In the genomic region with DNA sequence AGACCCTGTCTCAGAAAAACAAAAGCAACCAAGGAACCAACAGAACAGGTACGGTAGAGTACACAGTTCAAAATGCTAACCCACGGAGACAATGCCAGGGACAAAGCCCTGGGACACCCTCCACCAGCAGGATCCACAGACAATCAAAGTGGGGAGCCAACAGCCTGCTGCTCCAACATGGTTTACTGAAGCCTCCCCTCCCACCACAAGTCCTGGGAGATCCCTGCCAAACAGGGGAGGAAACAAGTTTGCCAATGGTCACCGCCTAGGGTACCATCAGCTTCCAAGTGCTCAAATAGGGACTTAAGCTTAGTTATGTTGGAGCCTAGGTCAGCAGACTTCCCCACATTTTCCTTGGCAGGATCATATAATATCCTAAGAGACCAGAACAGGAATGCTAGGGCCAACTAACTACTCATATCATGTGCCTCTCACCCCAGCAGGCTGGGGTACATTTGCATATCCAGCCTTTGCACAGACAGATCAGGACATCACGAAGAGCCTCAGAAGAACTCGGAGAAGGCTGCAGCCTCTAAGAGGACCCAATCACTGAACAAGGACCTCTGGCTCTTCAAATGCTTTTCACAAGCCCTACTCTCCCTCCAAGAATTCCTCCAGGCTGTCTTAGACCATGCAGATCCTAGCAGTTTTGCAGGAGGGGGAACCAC, we compare ENCODE assay signal across 9 mouse cellular contexts. TPM values are rescaled to one million over a fixed set of nuclear protein-coding genes. Genes with fewer than 3 reads are reported as not detected.
DNase-seq lines count a peak whose midpoint lies in the region; ATAC-seq and TF ChIP-seq lines count a peak whose summit lies in the region.
"Had no signal": no experiment of that assay in that cellular context is flagged by ENCODE, and none has a peak within 500 bp of the region (broad histone marks: within the 10 kb centered on the region; RNA-seq: fewer than 3 reads in every experiment).

No protein-coding gene starts in this region.

- no peak for ATAC-seq in forebrain, embryonic 13.5 days
- no peak for ATAC-seq in limb, embryonic 13.5 days (ENCODE audit: low FRiP score, low read depth)

- peak overlapping the region; percentile 33; the same call in 1 of the 2 replicates for H3K4me2 ChIP-seq in forebrain, embryonic 13.5 days
- peak overlapping the region; percentile 56 for H3K4me2 ChIP-seq in limb, embryonic 13.5 days (replicated peaks)

- H3K27me3 ChIP-seq in forebrain, embryonic 13.5 days = no peaks in the 10 kb centered on the region
- no peaks in the 10 kb centered on the region for H3K27me3 ChIP-seq in limb, embryonic 13.5 days
- no peaks in the 10 kb centered on the region for H3K27me3 ChIP-seq in small intestine, adult 2 months (ENCODE audit: control insufficient read depth, insufficient read depth, low read length)

- H3K36me3 ChIP-seq in forebrain, embryonic 13.5 days (ENCODE audit: poor library complexity, severe bottlenecking) = peaks cover 10% of the 10 kb centered on the region; the same call in 1 of the 2 replicates
- H3K36me3 ChIP-seq in limb, embryonic 13.5 days = peaks cover 15% of the 10 kb centered on the region
- H3K36me3 ChIP-seq in small intestine, adult 2 months (ENCODE audit: control insufficient read depth, insufficient read depth, low read length) = no peaks in the 10 kb centered on the region

- peaks cover 76% of the 10 kb centered on the region for H3K4me1 ChIP-seq in forebrain, embryonic 13.5 days
- H3K4me1 ChIP-seq in limb, embryonic 13.5 days = peaks cover 83% of the 10 kb centered on the region
- peaks cover 67% of the 10 kb centered on the region for H3K4me1 ChIP-seq in small intestine, adult 2 months (ENCODE audit: control insufficient read depth, insufficient read depth, insufficient read length, low read length)

- TF ChIP-seq CTCF in small intestine, adult 2 months (IDR thresholded peaks at IDR 0.05; ENCODE audit: extremely low read depth, insufficient read length, insufficient replicate concordance, low read depth, low read length) = no peak

- H3K27ac ChIP-seq in forebrain, embryonic 13.5 days = peak overlapping the region; percentile 20; the same call in 1 of the 2 replicates
- peak overlapping the region; percentile 84 for H3K27ac ChIP-seq in limb, embryonic 13.5 days
- peak overlapping the region; percentile 91 for H3K27ac ChIP-seq in small intestine, adult 2 months (ENCODE audit: insufficient read depth, low read depth, low read length)

- WGBS in forebrain, embryonic 13.5 days = 71% methylated on average over 5 of the region's 5 CpGs
- WGBS in limb, embryonic 13.5 days = 71% methylated on average over 5 of the region's 5 CpGs
- 24% methylated on average over 5 of the region's 5 CpGs for WGBS in small intestine, adult 2 months

- H3K9me3 ChIP-seq in forebrain, embryonic 13.5 days (replicated peaks) = no peaks in the 10 kb centered on the region
- no peaks in the 10 kb centered on the region for H3K9me3 ChIP-seq in limb, embryonic 13.5 days

- peak overlapping the region; percentile 47; the same call in 1 of the 2 replicates for H3K9ac ChIP-seq in forebrain, embryonic 13.5 days
- peak overlapping the region; percentile 65 for H3K9ac ChIP-seq in limb, embryonic 13.5 days

- peak; percentile 37 for DNase-seq in lung, postnatal 36 days
- no peak for DNase-seq in lung, postnatal 14 days
- no peak for DNase-seq in urinary bladder, postnatal 4 days (ENCODE audit: low spot score in 2 of 2)
- no peak for DNase-seq in thymus, postnatal 10 days (ENCODE audit: low spot score in 2 of 2)
- DNase-seq in layer of hippocampus, postnatal 14 days (ENCODE audit: low spot score in 2 of 2) = no peak

- no peak overlapping the region for H3K4me3 ChIP-seq in forebrain, embryonic 13.5 days
- peak overlapping the region; percentile 20 for H3K4me3 ChIP-seq in limb, embryonic 13.5 days
- peak overlapping the region; percentile 31 for H3K4me3 ChIP-seq in small intestine, adult 2 months (ENCODE audit: low read depth, low read length)

- no peak for TF ChIP-seq POLR2A in small intestine, adult 2 months (IDR thresholded peaks at IDR 0.05; ENCODE audit: low read depth, low read length)

RNA-seq across cellular contexts. Expression of a gene that starts 13.6 kb away (rescaled TPM):
- polyA plus RNA-seq in forebrain, embryonic 13.5 days (2015; fragmentation: Nextera tagmentation; extraction: Ambion mirVana) = 35.0 and 39.8 TPM in 2 replicates
- polyA plus RNA-seq in limb, embryonic 13.5 days (2015; fragmentation: Nextera tagmentation; extraction: Ambion mirVana) = 32.6 and 32.7 TPM in 2 replicates
- 52.1 and 95.9 TPM in 2 replicates for polyA plus RNA-seq in small intestine, adult 2 months (2012; rRNA removed)
- total RNA-seq in layer of hippocampus, postnatal 14 days (2021) = 10 to 100 TPM; 41.6 to 49.5 TPM

RNA-seq across cellular contexts. Expression of a gene that starts 19.2 kb away (rescaled TPM):
- polyA plus RNA-seq in forebrain, embryonic 13.5 days (2015; fragmentation: Nextera tagmentation; extraction: Ambion mirVana) = not detected in 2 replicates
- not detected in 2 replicates for polyA plus RNA-seq in limb, embryonic 13.5 days (2015; fragmentation: Nextera tagmentation; extraction: Ambion mirVana)
- 0.08 TPM in 1 of 2 replicates, not detected in the other for polyA plus RNA-seq in small intestine, adult 2 months (2012; rRNA removed)
- total RNA-seq in layer of hippocampus, postnatal 14 days (2021) = not detected
- total RNA-seq: adrenal gland, postnatal 36 days had no signal

RNA-seq across cellular contexts. Expression of a gene that starts 33.7 kb away (rescaled TPM):
- not detected in 2 replicates for polyA plus RNA-seq in forebrain, embryonic 13.5 days (2015; fragmentation: Nextera tagmentation; extraction: Ambion mirVana)
- not detected in 2 replicates for polyA plus RNA-seq in limb, embryonic 13.5 days (2015; fragmentation: Nextera tagmentation; extraction: Ambion mirVana)
- not detected in 2 replicates for polyA plus RNA-seq in small intestine, adult 2 months (2012; rRNA removed)
- total RNA-seq in layer of hippocampus, postnatal 14 days (2021) = 1 to 10 TPM; 2.4 to 3.2 TPM
- total RNA-seq: adrenal gland, postnatal 36 days had no signal

RNA-seq across cellular contexts. Expression of a gene that starts 43.7 kb away (rescaled TPM):
- not detected in 2 replicates for polyA plus RNA-seq in forebrain, embryonic 13.5 days (2015; fragmentation: Nextera tagmentation; extraction: Ambion mirVana)
- not detected in 2 replicates for polyA plus RNA-seq in limb, embryonic 13.5 days (2015; fragmentation: Nextera tagmentation; extraction: Ambion mirVana)
- polyA plus RNA-seq in small intestine, adult 2 months (2012; rRNA removed) = not detected in 2 replicates
- total RNA-seq in layer of hippocampus, postnatal 14 days (2021) = not detected

RNA-seq across cellular contexts. Expression of a gene that starts 47.9 kb away (rescaled TPM):
- 0.06 TPM in 1 of 2 replicates, not detected in the other for polyA plus RNA-seq in forebrain, embryonic 13.5 days (2015; fragmentation: Nextera tagmentation; extraction: Ambion mirVana)
- not detected in 2 replicates for polyA plus RNA-seq in limb, embryonic 13.5 days (2015; fragmentation: Nextera tagmentation; extraction: Ambion mirVana)
- 0.51 and 0.79 TPM in 2 replicates for polyA plus RNA-seq in small intestine, adult 2 months (2012; rRNA removed)
- total RNA-seq in layer of hippocampus, postnatal 14 days (2021) = under 1 TPM; 0.14 to 0.28 TPM

Comparison
In these comparisons a context has a peak if more than half of its experiments do, and no peak if none do; other contexts are left out.
1. H3K27ac ChIP-seq: peak in every context shown above with its lines; median percentile 91 in small intestine, adult 2 months; 84 in limb, embryonic 13.5 days; 20 in forebrain, embryonic 13.5 days.